ENCODE assay signal across 7 mouse cellular contexts in genomic region chr1:89939981-89940726, GRCm38 (mm10). TPM values are rescaled to one million over a fixed set of nuclear protein-coding genes. Genes with fewer than 3 reads are reported as not detected.
DNase-seq lines count a peak whose midpoint lies in the region; ATAC-seq and TF ChIP-seq lines count a peak whose summit lies in the region.

No protein-coding gene starts in this region.

- peak overlapping the region; percentile 32 for H3K4me2 ChIP-seq in stomach, embryonic 15.5 days

- TF ChIP-seq POLR2A in embryonic fibroblast, embryonic 13.5 days (IDR thresholded peaks at IDR 0.05; ENCODE audit: low read depth, low read length): no peak

- H3K36me3 ChIP-seq in stomach, embryonic 15.5 days: no peaks in the 10 kb centered on the region

- H3K4me1 ChIP-seq in embryonic fibroblast, embryonic 13.5 days (ENCODE audit: control insufficient read depth, insufficient read depth, low read length): 0 out of 2 replicates have a peak, but pooled peaks cover 3% of the 10 kb centered on the region
- H3K4me1 ChIP-seq in stomach, embryonic 15.5 days: peaks cover 12% of the 10 kb centered on the region; the same call in 1 of the 2 replicates

- H3K27ac ChIP-seq in embryonic fibroblast, embryonic 13.5 days (ENCODE audit: insufficient read depth, low read length): no peak overlapping the region
- H3K27ac ChIP-seq in stomach, embryonic 15.5 days: no peak overlapping the region

- H3K27me3 ChIP-seq in stomach, embryonic 15.5 days (replicated peaks): peaks cover 86% of the 10 kb centered on the region

- no peak overlapping the region for H3K9ac ChIP-seq in stomach, embryonic 15.5 days

- peak; percentile 71 for TF ChIP-seq CTCF in embryonic fibroblast, embryonic 13.5 days (IDR thresholded peaks at IDR 0.05; ENCODE audit: borderline replicate concordance, insufficient read depth, low read length)

- ATAC-seq in megakaryocyte progenitor cell, adult 5-6 weeks (replicated peaks; ENCODE audit: poor library complexity): peak; percentile 89
- peak; percentile 64 for ATAC-seq in stomach, embryonic 15.5 days (ENCODE audit: insufficient read depth, low FRiP score, low read depth)

- peak; percentile 66 for DNase-seq in Muller cell, postnatal 12 days (ENCODE audit: inconsistent ontology term)
- DNase-seq in adrenal gland, postnatal 4 days (ENCODE audit: low spot score in 2 of 2): peak; percentile 60 to 65
- DNase-seq in heart, postnatal 14 days: peak; percentile 75 to 82
- peak; percentile 92 for DNase-seq in kidney, postnatal 4 days

- intact Hi-C loops in heart, postnatal 14 days (cut with DNase I): loop anchor here (2.0 to 10.0 kb wide), 4 partner anchors 81 to 705 kb away; no protein-coding TSS in a partner anchor

- H3K4me3 ChIP-seq in embryonic fibroblast, embryonic 13.5 days (ENCODE audit: insufficient read depth, low read length): no peak overlapping the region
- H3K4me3 ChIP-seq in stomach, embryonic 15.5 days (replicated peaks): no peak overlapping the region

- H3K9me3 ChIP-seq in stomach, embryonic 15.5 days: no peaks in the 10 kb centered on the region

- 4% methylated on average over 34 of the region's 34 CpGs for WGBS in stomach, embryonic 15.5 days

RNA-seq across cellular contexts. Expression of gene Gbx2, which starts 9.2 kb away (rescaled TPM):
- total RNA-seq in adrenal gland, postnatal 4 days (2021): not detected
- polyA plus RNA-seq in embryonic fibroblast, embryonic 13.5 days (2011; ENCODE audit: insufficient read length, low read depth, missing spikeins): not detected in 2 replicates
- total RNA-seq in heart, postnatal 14 days (2021): not detected
- 1.0 TPM in 2 replicates for total RNA-seq in megakaryocyte progenitor cell, adult 5-6 weeks (2015)
- total RNA-seq in megakaryocyte progenitor cell, adult 5-6 weeks (2017): 0.12 and 0.98 TPM in 2 replicates
- 0.28 and 0.31 TPM in 2 replicates for polyA plus RNA-seq in stomach, embryonic 15.5 days (2015; fragmentation: Nextera tagmentation; extraction: Ambion mirVana)
